Mouse (Mus musculus) liver, embryonic 16.5 days (tissue): ENCODE measurements around the gene Miga2. TPM values are rescaled to one million over a fixed set of nuclear protein-coding genes. Genes with fewer than 3 reads are reported as not detected.

Experiments used
- ATAC-seq: fragments of 200-750 bp; cut with Nextera tagmentation; 2 replicates; pipeline ENCODE4 v1.8.0; 2017; ENCODE audit warnings: low read depth, mild to moderate bottlenecking, moderate number of reproducible peaks, moderate library complexity
- H3K27ac ChIP-seq: fragments of 300-500 bp; sonication (generic); 2 replicates; pipeline ENCODE4 v1.5.1; 2014; ENCODE audit warnings: mild to moderate bottlenecking, low read length
- H3K27me3 ChIP-seq: fragments of 300-500 bp; sonication (generic); 2 replicates; pipeline ENCODE4 v1.6.1; 2014; ENCODE audit warnings: low read depth, low read length, mixed read lengths; ENCODE audit not compliant: control insufficient read depth, insufficient read depth
- H3K36me3 ChIP-seq: fragments of 300-500 bp; sonication (generic); 2 replicates; pipeline ENCODE4 v1.6.1; 2014; ENCODE audit warnings: mild to moderate bottlenecking; ENCODE audit not compliant: control insufficient read depth, insufficient read depth
- H3K4me1 ChIP-seq: fragments of 300-500 bp; sonication (generic); 2 replicates; pipeline ENCODE4 v1.6.1; 2014; ENCODE audit warnings: low read depth, low read length, mixed read lengths; ENCODE audit not compliant: control insufficient read depth
- H3K4me2 ChIP-seq: fragments of 300-500 bp; sonication (generic); 2 replicates; pipeline ENCODE4 v1.6.1; 2014; ENCODE audit warnings: low read depth, low read length, mixed read lengths
- H3K4me3 ChIP-seq: fragments of 300-500 bp; sonication (generic); 2 replicates; pipeline ENCODE4 v1.5.1; 2014; ENCODE audit warnings: low read depth, mild to moderate bottlenecking, low read length
- H3K9ac ChIP-seq: fragments of 300-500 bp; sonication (generic); 2 replicates; pipeline ENCODE4 v1.6.1; 2014; ENCODE audit warnings: low read depth, low read length
- H3K9me3 ChIP-seq: fragments of 300-500 bp; sonication (generic); replicated peaks from 2 replicates; pipeline ENCODE4 v1.6.1; 2016; ENCODE audit warnings: low read length; ENCODE audit not compliant: control insufficient read depth
- WGBS: fragments of 180-500 bp; shearing (Covaris S2); extraction: QIAGEN DNeasy Blood & Tissue Kit; methylation state at CpG from one replicate; pipeline ENCODE4 v1.1.7; 2014; ENCODE audit not compliant: insufficient replicate concordance; 5-methylcytosine and 5-hydroxymethylcytosine counted together
- polyA plus RNA-seq: library from polyadenylated mRNA; unstranded; fragments of >200 nt; fragmentation: Nextera tagmentation; extraction: Ambion mirVana; gene quantifications from 2 replicates; pipeline ENCODE4 v1.2.1, GENCODE M21; 2015

The Miga2 gene
- polyA plus RNA-seq, 1 experiment from 2014 or later = 7.2 TPM

DNA sequence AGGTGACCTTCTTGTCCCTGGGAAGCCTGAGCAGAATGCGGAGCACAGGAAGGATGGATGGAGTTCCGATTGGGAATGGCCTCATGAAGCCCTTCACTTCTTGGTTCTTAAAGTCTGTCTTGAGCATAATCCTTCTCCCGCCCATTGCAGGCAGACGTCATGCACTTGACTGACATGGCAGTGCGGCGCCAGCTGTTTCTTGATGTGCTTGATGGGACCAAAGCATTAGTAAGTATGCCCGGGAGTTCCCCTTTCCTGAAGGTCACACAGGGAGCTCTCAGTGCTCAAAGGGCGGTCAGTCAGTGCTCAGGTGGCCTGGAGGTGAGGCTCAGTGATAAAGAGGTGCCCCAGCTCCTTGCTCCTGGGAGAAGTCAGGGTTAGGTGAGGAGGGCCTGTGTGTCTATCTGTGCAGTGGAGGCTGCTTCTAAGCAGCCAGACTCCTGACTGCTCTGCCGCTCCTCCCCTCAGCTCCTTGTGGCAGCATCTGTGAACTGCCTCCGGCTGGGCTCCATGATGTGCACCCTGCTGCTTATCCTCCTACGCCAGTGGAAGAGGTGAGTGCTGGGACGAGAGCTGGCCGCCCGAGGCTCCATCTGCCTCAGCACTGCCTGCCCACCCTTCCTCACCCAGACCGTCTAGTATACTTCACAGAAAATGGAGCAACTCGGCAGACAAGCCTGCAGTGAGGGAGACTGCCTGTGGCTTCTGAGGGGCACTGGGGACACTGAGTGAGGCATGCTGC, 27.7 kb upstream of the Miga2 start:
- H3K27me3 ChIP-seq = no peaks in the 10 kb centered on the region
- H3K9me3 ChIP-seq = no peaks in the 10 kb centered on the region
- no peak overlapping the region for H3K9ac ChIP-seq
- no peak overlapping the region for H3K4me2 ChIP-seq
- peaks cover 36% of the 10 kb centered on the region for H3K36me3 ChIP-seq
- no peak overlapping the region for H3K27ac ChIP-seq
- no peak overlapping the region for H3K4me3 ChIP-seq
- 83% methylated on average over 16 of the region's 16 CpGs for WGBS
- H3K4me1 ChIP-seq = no peaks in the 10 kb centered on the region
- ATAC-seq = no peak

GRCm38 (mm10) chr2:30337179-30337578, 26.9 kb upstream of the Miga2 start:
- H3K36me3 ChIP-seq = peaks cover 44% of the 10 kb centered on the region
- WGBS = 82% methylated on average over 12 of the region's 12 CpGs
- H3K27ac ChIP-seq = no peak overlapping the region
- no peak overlapping the region for H3K4me2 ChIP-seq
- H3K27me3 ChIP-seq = no peaks in the 10 kb centered on the region
- no peaks in the 10 kb centered on the region for H3K4me1 ChIP-seq
- no peaks in the 10 kb centered on the region for H3K9me3 ChIP-seq
- no peak overlapping the region for H3K4me3 ChIP-seq
- no peak for ATAC-seq
- no peak overlapping the region for H3K9ac ChIP-seq

DNA sequence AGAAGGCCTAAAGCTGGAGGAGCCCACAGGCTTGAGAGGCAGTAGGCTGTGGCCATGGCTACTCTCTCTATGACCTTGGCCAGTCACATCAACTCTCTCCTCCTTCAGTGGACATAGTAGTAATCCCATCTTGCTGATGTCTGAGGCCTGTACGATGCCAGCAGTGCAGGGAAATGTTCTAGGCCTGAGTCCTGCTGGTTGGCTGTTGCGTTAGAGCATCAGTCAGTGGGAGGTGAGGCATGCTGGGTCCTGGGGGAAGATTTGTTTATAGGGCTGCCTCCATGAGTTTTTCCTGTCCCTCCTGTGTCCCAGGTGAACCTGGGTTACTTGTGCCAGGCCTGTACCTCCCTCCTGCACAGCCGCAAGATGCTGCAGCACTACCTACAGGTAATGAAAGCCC, 22.0 kb upstream of the Miga2 start:
- Histone ChIP-seq H3K27me3 (no peaks in the 10 kb centered on the region), H3K4me3 (no peak overlapping the region), H3K9ac (no peak overlapping the region), H3K9me3 (no peaks in the 10 kb centered on the region), H3K4me1 (no peaks in the 10 kb centered on the region), H3K4me2 (no peak overlapping the region), H3K36me3 (peaks cover 54% of the 10 kb centered on the region), H3K27ac (no peak overlapping the region)
- WGBS = 86% methylated on average over 3 of the region's 3 CpGs
- ATAC-seq = no peak

DNA sequence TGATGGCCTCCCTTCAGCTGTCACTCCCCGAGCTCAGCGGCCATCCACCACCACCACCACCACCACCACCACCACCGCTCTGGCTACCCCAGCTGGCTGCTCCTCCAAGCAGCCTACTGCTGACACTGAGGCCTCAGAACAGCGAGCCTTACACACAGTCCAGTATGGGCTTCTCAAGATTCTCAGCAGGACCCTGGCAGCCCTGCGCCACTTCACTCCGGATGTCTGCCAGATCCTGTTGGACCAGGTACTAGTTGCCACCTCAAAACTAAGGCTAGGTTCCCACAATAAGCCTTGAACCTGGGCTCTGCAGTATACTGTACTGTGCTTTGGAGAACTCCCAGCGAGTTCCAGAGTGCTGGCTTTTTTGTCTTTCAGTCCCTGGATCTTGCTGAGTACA, 21.5 kb upstream of the Miga2 start:
- 87% methylated on average over 7 of the region's 7 CpGs for WGBS
- peaks cover 50% of the 10 kb centered on the region for H3K36me3 ChIP-seq
- H3K27ac ChIP-seq = no peak overlapping the region
- no peak overlapping the region for H3K9ac ChIP-seq
- H3K9me3 ChIP-seq = no peaks in the 10 kb centered on the region
- no peaks in the 10 kb centered on the region for H3K27me3 ChIP-seq
- no peaks in the 10 kb centered on the region for H3K4me1 ChIP-seq
- H3K4me3 ChIP-seq = no peak overlapping the region
- H3K4me2 ChIP-seq = no peak overlapping the region
- no peak for ATAC-seq

DNA sequence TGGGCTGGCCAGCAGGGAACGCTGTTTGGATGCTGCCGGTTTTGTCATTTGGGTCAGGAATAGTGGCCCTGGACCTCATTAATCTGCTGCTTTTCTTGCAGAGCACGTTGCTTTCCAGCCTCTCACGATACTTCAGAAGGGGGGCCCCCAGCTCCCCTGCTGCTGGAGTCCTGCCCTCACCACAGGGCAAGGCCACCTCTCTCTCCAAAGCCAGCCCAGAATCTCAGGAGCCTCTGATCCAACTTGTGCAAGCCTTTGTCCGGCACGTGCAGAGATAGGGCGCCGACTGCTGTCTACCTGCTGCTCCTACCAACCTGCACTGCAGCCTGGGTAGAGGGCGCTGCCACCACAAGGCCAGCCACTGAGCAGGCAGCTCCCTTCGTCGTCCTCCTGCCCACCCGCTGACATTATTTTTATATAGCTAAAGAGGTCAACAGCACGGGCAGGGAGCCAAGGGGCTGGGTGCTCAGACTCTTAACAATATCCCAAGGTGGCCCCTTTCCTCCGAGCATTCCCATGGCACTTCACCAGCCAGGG, 20.4 kb upstream of the Miga2 start:
- 80% methylated on average over 14 of the region's 14 CpGs for WGBS
- Histone ChIP-seq H3K4me2 (no peak overlapping the region), H3K27ac (no peak overlapping the region), H3K36me3 (peaks cover 50% of the 10 kb centered on the region), H3K9ac (no peak overlapping the region), H3K27me3 (no peaks in the 10 kb centered on the region), H3K9me3 (no peaks in the 10 kb centered on the region), H3K4me3 (no peak overlapping the region), H3K4me1 (no peaks in the 10 kb centered on the region)
- no peak for ATAC-seq

GRCm38 (mm10) chr2:30345971-30346676, 17.9 kb upstream of the Miga2 start:
- H3K9ac ChIP-seq = no peak overlapping the region
- peaks cover 31% of the 10 kb centered on the region for H3K36me3 ChIP-seq
- no peaks in the 10 kb centered on the region for H3K4me1 ChIP-seq
- ATAC-seq = no peak
- WGBS = 79% methylated on average over 7 of the region's 7 CpGs
- H3K9me3 ChIP-seq = no peaks in the 10 kb centered on the region
- no peak overlapping the region for H3K4me2 ChIP-seq
- H3K27ac ChIP-seq = no peak overlapping the region
- H3K4me3 ChIP-seq = no peak overlapping the region
- no peaks in the 10 kb centered on the region for H3K27me3 ChIP-seq

DNA sequence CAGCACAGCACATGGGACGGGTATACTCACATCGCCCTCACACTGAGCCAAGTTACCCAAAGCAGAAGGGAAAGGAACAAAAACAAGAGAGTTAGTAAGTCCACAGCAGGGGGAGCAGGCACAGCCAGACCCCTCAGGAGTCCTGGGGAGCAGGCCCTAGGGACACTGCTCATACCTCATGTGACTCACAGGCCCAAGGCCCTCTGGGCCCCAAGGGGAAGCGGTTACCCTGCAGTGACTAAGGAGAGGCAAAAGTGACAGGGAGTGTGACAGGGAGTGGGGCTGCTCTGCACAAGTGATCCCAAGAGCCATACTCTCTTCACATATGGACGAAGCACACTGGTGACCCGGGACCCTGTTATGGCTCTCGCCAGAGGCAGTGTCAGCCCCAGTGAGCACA, 14.8 kb upstream of the Miga2 start:
- ATAC-seq = no peak
- Histone ChIP-seq H3K4me3 (no peak overlapping the region), H3K9me3 (no peaks in the 10 kb centered on the region), H3K27me3 (no peaks in the 10 kb centered on the region), H3K27ac (no peak overlapping the region), H3K4me1 (no peaks in the 10 kb centered on the region), H3K36me3 (peaks cover 5% of the 10 kb centered on the region; the same call in 1 of the 2 replicates), H3K4me2 (no peak overlapping the region), H3K9ac (no peak overlapping the region)
- WGBS = 81% methylated on average over 6 of the region's 6 CpGs

DNA sequence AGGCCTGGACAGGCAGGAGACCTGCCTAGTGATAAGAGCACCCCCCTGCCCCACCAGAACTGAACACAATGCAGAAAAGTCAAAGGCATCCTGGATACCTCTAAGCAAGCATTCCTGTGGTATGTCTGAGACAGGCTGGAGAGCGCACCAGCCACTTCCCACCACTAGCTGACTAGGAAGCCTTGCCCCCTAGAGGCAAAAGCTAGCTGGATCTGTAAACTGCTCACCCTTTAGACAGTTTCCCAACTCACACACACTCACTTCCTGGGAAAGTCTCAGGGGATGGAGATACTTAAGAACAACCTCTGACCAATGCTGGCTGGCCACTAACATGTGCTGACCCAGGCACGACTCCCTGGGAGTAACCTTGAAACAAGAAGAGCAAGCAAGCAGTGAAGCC, 12.9 kb upstream of the Miga2 start:
- ATAC-seq = no peak
- no peaks in the 10 kb centered on the region for H3K4me1 ChIP-seq
- no peaks in the 10 kb centered on the region for H3K9me3 ChIP-seq
- no peaks in the 10 kb centered on the region for H3K36me3 ChIP-seq
- H3K9ac ChIP-seq = no peak overlapping the region
- 82% methylated on average over 2 of the region's 2 CpGs for WGBS
- no peak overlapping the region for H3K4me3 ChIP-seq
- H3K4me2 ChIP-seq = no peak overlapping the region
- H3K27me3 ChIP-seq = no peaks in the 10 kb centered on the region
- H3K27ac ChIP-seq = no peak overlapping the region

- no peak overlapping the region for H3K9ac ChIP-seq
- peaks cover 22% of the 10 kb centered on the region for H3K4me1 ChIP-seq
- WGBS = 44% methylated on average over 4 of the region's 4 CpGs
- no peak overlapping the region for H3K4me2 ChIP-seq
- no peaks in the 10 kb centered on the region for H3K9me3 ChIP-seq
- H3K27ac ChIP-seq = no peak overlapping the region
- no peak for ATAC-seq
- no peaks in the 10 kb centered on the region for H3K36me3 ChIP-seq
- H3K4me3 ChIP-seq = no peak overlapping the region
- H3K27me3 ChIP-seq = no peaks in the 10 kb centered on the region
Measured at GRCm38 (mm10) chr2:30355861-30356260, 8.2 kb upstream of the Miga2 start.
